Mouse (Mus musculus): ENCODE measurements around the gene Pitx2.

- TF ChIP-seq POLR2A (IDR thresholded peaks at IDR 0.05; ENCODE audit: borderline replicate concordance, extremely low read depth, low read depth, low read length): no peak
- TF ChIP-seq CTCF (IDR thresholded peaks at IDR 0.05; ENCODE audit: insufficient read depth, low read length): no peak
Observed at GRCm38 (mm10) chr3:129216491-129216890, 16.8 kb downstream of the Pitx2 start.

All from lung, adult 2 months (tissue).